Mouse (Mus musculus): ENCODE results near the gene Ckap2l. TPM values are rescaled to one million over a fixed set of nuclear protein-coding genes. Genes with fewer than 3 reads are reported as not detected.

The Ckap2l gene
- polyA plus RNA-seq, 1 experiment from 2014 or later: 9.8 TPM

- Histone ChIP-seq H3K27ac (no peak overlapping the region), H3K4me2 (replicated peaks) (no peak overlapping the region), H3K4me1 (replicated peaks; ENCODE audit: control insufficient read depth, insufficient read depth, low read length) (no peaks in the 10 kb centered on the region), H3K9me3 (ENCODE audit: control insufficient read depth, low read length) (no peaks in the 10 kb centered on the region), H3K4me3 (replicated peaks; ENCODE audit: low read length) (no peak overlapping the region), H3K9ac (no peak overlapping the region), H3K27me3 (ENCODE audit: control insufficient read depth, insufficient read depth, low read length) (no peaks in the 10 kb centered on the region), H3K36me3 (replicated peaks; ENCODE audit: control insufficient read depth, insufficient read depth) (no peaks in the 10 kb centered on the region)
- no peak for ATAC-seq (ENCODE audit: low FRiP score)
- WGBS: 93% methylated on average over 1 of the region's 1 CpGs
- no peak for DNase-seq (ENCODE audit: low spot score)
These were observed 63.8 kb downstream of the Ckap2l start for GRCm38 (mm10) chr2:129233218-129233617.

GRCm38 (mm10) chr2:129232484-129232883, 64.5 kb downstream of the Ckap2l start:
- Histone ChIP-seq H3K4me2 (replicated peaks) (no peak overlapping the region), H3K9me3 (ENCODE audit: control insufficient read depth, low read length) (no peaks in the 10 kb centered on the region), H3K9ac (no peak overlapping the region), H3K4me3 (replicated peaks; ENCODE audit: low read length) (no peak overlapping the region), H3K36me3 (replicated peaks; ENCODE audit: control insufficient read depth, insufficient read depth) (no peaks in the 10 kb centered on the region), H3K27me3 (ENCODE audit: control insufficient read depth, insufficient read depth, low read length) (no peaks in the 10 kb centered on the region), H3K27ac (no peak overlapping the region), H3K4me1 (replicated peaks; ENCODE audit: control insufficient read depth, insufficient read depth, low read length) (no peaks in the 10 kb centered on the region)
- 89% methylated on average over 9 of the region's 9 CpGs for WGBS
- ATAC-seq (ENCODE audit: low FRiP score) (no peak), DNase-seq (ENCODE audit: low spot score) (no peak)

- WGBS: 61% methylated on average over 4 of the region's 4 CpGs
- no peak overlapping the region for H3K27ac ChIP-seq
- H3K4me1 ChIP-seq (replicated peaks; ENCODE audit: control insufficient read depth, insufficient read depth, low read length): no peaks in the 10 kb centered on the region
- no peaks in the 10 kb centered on the region for H3K9me3 ChIP-seq (ENCODE audit: control insufficient read depth, low read length)
- no peak overlapping the region for H3K4me3 ChIP-seq (replicated peaks; ENCODE audit: low read length)
- no peaks in the 10 kb centered on the region for H3K27me3 ChIP-seq (ENCODE audit: control insufficient read depth, insufficient read depth, low read length)
- H3K36me3 ChIP-seq (replicated peaks; ENCODE audit: control insufficient read depth, insufficient read depth): no peaks in the 10 kb centered on the region
- DNase-seq (ENCODE audit: low spot score) (no peak), ATAC-seq (ENCODE audit: low FRiP score) (no peak)
- H3K4me2 ChIP-seq (replicated peaks): no peak overlapping the region
- H3K9ac ChIP-seq: no peak overlapping the region
These were observed 65.0 kb downstream of the Ckap2l start for GRCm38 (mm10) chr2:129232023-129232422.

GRCm38 (mm10) chr2:129229316-129229715, 67.7 kb downstream of the Ckap2l start:
- H3K9me3 ChIP-seq (ENCODE audit: control insufficient read depth, low read length): no peaks in the 10 kb centered on the region
- no peaks in the 10 kb centered on the region for H3K4me1 ChIP-seq (replicated peaks; ENCODE audit: control insufficient read depth, insufficient read depth, low read length)
- no peaks in the 10 kb centered on the region for H3K27me3 ChIP-seq (ENCODE audit: control insufficient read depth, insufficient read depth, low read length)
- H3K27ac ChIP-seq: no peak overlapping the region
- ATAC-seq (ENCODE audit: low FRiP score) (no peak), DNase-seq (ENCODE audit: low spot score) (no peak)
- 95% methylated on average over 7 of the region's 7 CpGs for WGBS
- H3K9ac ChIP-seq: no peak overlapping the region
- H3K4me2 ChIP-seq (replicated peaks): no peak overlapping the region
- H3K4me3 ChIP-seq (replicated peaks; ENCODE audit: low read length): no peak overlapping the region
- H3K36me3 ChIP-seq (replicated peaks; ENCODE audit: control insufficient read depth, insufficient read depth): no peaks in the 10 kb centered on the region

- H3K36me3 ChIP-seq (replicated peaks; ENCODE audit: control insufficient read depth, insufficient read depth): no peaks in the 10 kb centered on the region
- no peak overlapping the region for H3K4me2 ChIP-seq (replicated peaks)
- no peak overlapping the region for H3K27ac ChIP-seq
- H3K4me3 ChIP-seq (replicated peaks; ENCODE audit: low read length): no peak overlapping the region
- H3K9me3 ChIP-seq (ENCODE audit: control insufficient read depth, low read length): no peaks in the 10 kb centered on the region
- no peak overlapping the region for H3K9ac ChIP-seq
- H3K27me3 ChIP-seq (ENCODE audit: control insufficient read depth, insufficient read depth, low read length): no peaks in the 10 kb centered on the region
- WGBS: 89% methylated on average over 4 of the region's 4 CpGs
- ATAC-seq (ENCODE audit: low FRiP score) (no peak), DNase-seq (ENCODE audit: low spot score) (no peak)
- H3K4me1 ChIP-seq (replicated peaks; ENCODE audit: control insufficient read depth, insufficient read depth, low read length): no peaks in the 10 kb centered on the region
These were observed 68.4 kb downstream of the Ckap2l start for GRCm38 (mm10) chr2:129228571-129228970.

GRCm38 (mm10) chr2:129227709-129228108, 69.3 kb downstream of the Ckap2l start:
- Histone ChIP-seq H3K27me3 (ENCODE audit: control insufficient read depth, insufficient read depth, low read length) (no peaks in the 10 kb centered on the region), H3K4me1 (replicated peaks; ENCODE audit: control insufficient read depth, insufficient read depth, low read length) (no peaks in the 10 kb centered on the region), H3K4me3 (replicated peaks; ENCODE audit: low read length) (no peak overlapping the region), H3K9me3 (ENCODE audit: control insufficient read depth, low read length) (no peaks in the 10 kb centered on the region), H3K4me2 (replicated peaks) (no peak overlapping the region), H3K27ac (no peak overlapping the region), H3K9ac (no peak overlapping the region), H3K36me3 (replicated peaks; ENCODE audit: control insufficient read depth, insufficient read depth) (no peaks in the 10 kb centered on the region)
- DNase-seq (ENCODE audit: low spot score): no peak
- WGBS: 91% methylated on average over 6 of the region's 7 CpGs
- no peak for ATAC-seq (ENCODE audit: low FRiP score)

- no peak overlapping the region for H3K4me2 ChIP-seq (replicated peaks)
- H3K9me3 ChIP-seq (ENCODE audit: control insufficient read depth, low read length): no peaks in the 10 kb centered on the region
- no peak overlapping the region for H3K4me3 ChIP-seq (replicated peaks; ENCODE audit: low read length)
- 82% methylated on average over 7 of the region's 7 CpGs for WGBS
- H3K27ac ChIP-seq: no peak overlapping the region
- no peaks in the 10 kb centered on the region for H3K4me1 ChIP-seq (replicated peaks; ENCODE audit: control insufficient read depth, insufficient read depth, low read length)
- no peak overlapping the region for H3K9ac ChIP-seq
- DNase-seq (ENCODE audit: low spot score) (no peak), ATAC-seq (ENCODE audit: low FRiP score) (no peak)
- H3K27me3 ChIP-seq (ENCODE audit: control insufficient read depth, insufficient read depth, low read length): no peaks in the 10 kb centered on the region
- no peaks in the 10 kb centered on the region for H3K36me3 ChIP-seq (replicated peaks; ENCODE audit: control insufficient read depth, insufficient read depth)
These were observed 69.9 kb downstream of the Ckap2l start for GRCm38 (mm10) chr2:129227011-129227529.

GRCm38 (mm10) chr2:129226296-129226851, 70.6 kb downstream of the Ckap2l start:
- H3K9me3 ChIP-seq (ENCODE audit: control insufficient read depth, low read length): no peaks in the 10 kb centered on the region
- no peaks in the 10 kb centered on the region for H3K27me3 ChIP-seq (ENCODE audit: control insufficient read depth, insufficient read depth, low read length)
- H3K4me2 ChIP-seq (replicated peaks): no peak overlapping the region
- ATAC-seq (ENCODE audit: low FRiP score): no peak
- H3K4me1 ChIP-seq (replicated peaks; ENCODE audit: control insufficient read depth, insufficient read depth, low read length): no peaks in the 10 kb centered on the region
- no peak for DNase-seq (ENCODE audit: low spot score)
- H3K9ac ChIP-seq: no peak overlapping the region
- H3K27ac ChIP-seq: no peak overlapping the region
- no peak overlapping the region for H3K4me3 ChIP-seq (replicated peaks; ENCODE audit: low read length)
- H3K36me3 ChIP-seq (replicated peaks; ENCODE audit: control insufficient read depth, insufficient read depth): no peaks in the 10 kb centered on the region
- 73% methylated on average over 11 of the region's 11 CpGs for WGBS

GRCm38 (mm10) chr2:129225251-129225819, 71.7 kb downstream of the Ckap2l start:
- 75% methylated on average over 17 of the region's 17 CpGs for WGBS
- Histone ChIP-seq H3K27ac (no peak overlapping the region), H3K4me1 (replicated peaks; ENCODE audit: control insufficient read depth, insufficient read depth, low read length) (no peaks in the 10 kb centered on the region), H3K9me3 (ENCODE audit: control insufficient read depth, low read length) (no peaks in the 10 kb centered on the region), H3K9ac (no peak overlapping the region), H3K36me3 (replicated peaks; ENCODE audit: control insufficient read depth, insufficient read depth) (no peaks in the 10 kb centered on the region), H3K4me3 (replicated peaks; ENCODE audit: low read length) (no peak overlapping the region), H3K4me2 (replicated peaks) (no peak overlapping the region), H3K27me3 (ENCODE audit: control insufficient read depth, insufficient read depth, low read length) (no peaks in the 10 kb centered on the region)
- ATAC-seq (ENCODE audit: low FRiP score) (no peak), DNase-seq (ENCODE audit: low spot score) (no peak)
